Mouse (Mus musculus) MEL (cell line): Measurements from ENCODE around the gene Ankrd16. TPM values are rescaled to one million over a fixed set of nuclear protein-coding genes. Genes with fewer than 3 reads are reported as not detected.

Source experiments
- DNase-seq: peaks from one replicate; pipeline ENCODE4 v3.0.0; 2011; ENCODE audit warnings: low read depth, low spot score
- H3K27ac ChIP-seq: 2 replicates; pipeline ENCODE4 v1.5.1; 2012; ENCODE audit warnings: low read depth, mild to moderate bottlenecking, control low read depth, low read length, moderate library complexity; ENCODE audit not compliant: control insufficient read depth
- H3K27me3 ChIP-seq, 2 experiments: fragments of 150-350 bp in 1 of 2; sonication (generic) in 1 of 2; 2 replicates each; pipeline ENCODE4 v1.6.1; 2012; ENCODE audit warnings: low read length in 2 of 2, mild to moderate bottlenecking in 2 of 2, improper control_type of control experiment in 1 of 2, moderate library complexity in 1 of 2; ENCODE audit not compliant: insufficient read depth in 2 of 2, control insufficient read depth in 1 of 2
- H3K36me3 ChIP-seq, 2 experiments: 2 replicates each; pipeline ENCODE4 v1.6.1; 2012 to 2014; ENCODE audit warnings: low read length in 2 of 2, improper control_type of control experiment in 1 of 2, inconsistent platforms in 1 of 2, mild to moderate bottlenecking in 1 of 2; ENCODE audit not compliant: insufficient read depth in 2 of 2, control insufficient read depth in 1 of 2
- H3K4me1 ChIP-seq, 2 experiments: fragments of 150-350 bp in 1 of 2; sonication (generic) in 1 of 2; 2 replicates each; pipeline ENCODE4 v1.6.1; 2012; ENCODE audit warnings: low read length in 2 of 2, improper control_type of control experiment in 1 of 2, mild to moderate bottlenecking in 1 of 2; ENCODE audit not compliant: insufficient read depth in 2 of 2, control insufficient read depth in 1 of 2
- H3K4me3 ChIP-seq, 2 experiments: fragments of 150-350 bp in 1 of 2; sonication (generic) in 1 of 2; 2 replicates each; pipeline ENCODE4 v1.5.1; 2012; ENCODE audit warnings: low read depth in 2 of 2, low read length in 2 of 2, mild to moderate bottlenecking in 2 of 2, moderate library complexity in 2 of 2, control low read depth in 1 of 2, improper control_type of control experiment in 1 of 2; ENCODE audit not compliant: control insufficient read depth in 1 of 2, insufficient read depth in 1 of 2
- H3K79me2 ChIP-seq: 2 replicates; pipeline ENCODE4 v1.6.1; 2012; ENCODE audit warnings: mild to moderate bottlenecking, low read length, moderate library complexity; ENCODE audit not compliant: control insufficient read depth, poor library complexity, insufficient read depth
- H3K9ac ChIP-seq: 2 replicates; pipeline ENCODE4 v1.6.1; 2012; ENCODE audit warnings: low read depth, mild to moderate bottlenecking, control low read depth, low read length, moderate library complexity; ENCODE audit not compliant: control insufficient read depth, poor library complexity, severe bottlenecking
- H3K9me3 ChIP-seq: fragments of 150-350 bp; sonication (generic); replicated peaks from 2 replicates; pipeline ENCODE4 v1.6.1; 2012; ENCODE audit warnings: mild to moderate bottlenecking, low read length, improper control_type of control experiment, moderate library complexity; ENCODE audit not compliant: insufficient read depth
- CHD1 ChIP-seq: IDR thresholded peaks from 2 replicates; pipeline ENCODE4 v1.6.1; 2012; ENCODE audit warnings: low read depth, mild to moderate bottlenecking, inconsistent platforms, low read length, improper control_type of control experiment
- CHD2 ChIP-seq: IDR thresholded peaks from 2 replicates; pipeline ENCODE4 v1.6.1; 2011; ENCODE audit warnings: low read length, improper control_type of control experiment
- CTCF ChIP-seq, 3 experiments: IDR thresholded peaks in 2 of 3; conservative IDR thresholded peaks in 1 of 3; 2 replicates each; pipeline ENCODE4 v1.5.1; 2011 to 2012; ENCODE audit warnings: low read length in 3 of 3, low read depth in 2 of 3, mild to moderate bottlenecking in 2 of 3, improper control_type of control experiment in 1 of 3, inconsistent platforms in 1 of 3, mixed read lengths in 1 of 3, moderate library complexity in 1 of 3; ENCODE audit not compliant: control insufficient read depth in 1 of 3, insufficient read depth in 1 of 3, poor library complexity in 1 of 3, severe bottlenecking in 1 of 3
- E2F4 ChIP-seq: IDR thresholded peaks from 2 replicates; pipeline ENCODE4 v1.6.1; 2011; ENCODE audit warnings: low read depth, low read length, improper control_type of control experiment, borderline replicate concordance
- ETS1 ChIP-seq: IDR thresholded peaks from 2 replicates; pipeline ENCODE4 v1.6.1; 2012; ENCODE audit warnings: low read depth, mild to moderate bottlenecking, inconsistent platforms, low read length, improper control_type of control experiment, moderate library complexity
- GABPA ChIP-seq: IDR thresholded peaks from 2 replicates; pipeline ENCODE4 v1.6.1; 2012; ENCODE audit warnings: low read depth, mild to moderate bottlenecking, inconsistent platforms, low read length, improper control_type of control experiment, moderate library complexity
- JUND ChIP-seq: IDR thresholded peaks from 2 replicates; pipeline ENCODE4 v1.6.1; 2011; ENCODE audit warnings: low read depth, mild to moderate bottlenecking, improper control_type of control experiment, low read length
- KAT2A ChIP-seq: conservative IDR thresholded peaks from 2 replicates; pipeline ENCODE4 v1.6.1; 2012; ENCODE audit warnings: low read depth, low read length, improper control_type of control experiment, inconsistent platforms
- MAFK ChIP-seq: IDR thresholded peaks from 2 replicates; pipeline ENCODE4 v1.6.1; 2011; ENCODE audit warnings: low read depth, mild to moderate bottlenecking, low read length, improper control_type of control experiment, borderline replicate concordance
- MAX ChIP-seq: IDR thresholded peaks from 2 replicates; pipeline ENCODE4 v1.6.1; 2011; ENCODE audit warnings: low read length, improper control_type of control experiment
- MAZ ChIP-seq: IDR thresholded peaks from 2 replicates; pipeline ENCODE4 v1.6.1; 2012; ENCODE audit warnings: low read depth, mild to moderate bottlenecking, inconsistent platforms, low read length, improper control_type of control experiment
- MEF2A ChIP-seq: IDR thresholded peaks from 2 replicates; pipeline ENCODE4 v1.6.1; 2014; ENCODE audit warnings: low read depth, mild to moderate bottlenecking, inconsistent platforms, low read length, improper control_type of control experiment; ENCODE audit not compliant: poor library complexity, insufficient replicate concordance, severe bottlenecking; ENCODE audit errors: extremely low read depth
- MXI1 ChIP-seq: IDR thresholded peaks from 2 replicates; pipeline ENCODE4 v1.6.1; 2011; ENCODE audit warnings: mild to moderate bottlenecking, low read depth, low read length, improper control_type of control experiment
- MYB ChIP-seq: IDR thresholded peaks from 2 replicates; pipeline ENCODE4 v1.6.1; 2011; ENCODE audit warnings: mild to moderate bottlenecking, low read depth, low read length, improper control_type of control experiment
- MYC ChIP-seq: IDR thresholded peaks from 2 replicates; pipeline ENCODE4 v1.6.1; 2011; ENCODE audit warnings: low read depth, mild to moderate bottlenecking, low read length, improper control_type of control experiment, moderate library complexity
- POLR2A ChIP-seq, 2 experiments: IDR thresholded peaks; 2 replicates each; pipeline ENCODE4 v1.6.1; 2011 to 2012; ENCODE audit warnings: low read length in 2 of 2, mild to moderate bottlenecking in 2 of 2, control low read depth in 1 of 2, improper control_type of control experiment in 1 of 2, low read depth in 1 of 2, moderate library complexity in 1 of 2; ENCODE audit not compliant: control insufficient read depth in 1 of 2, insufficient read depth in 1 of 2, poor library complexity in 1 of 2
- POLR2AphosphoS2 ChIP-seq: IDR thresholded peaks from 2 replicates; pipeline ENCODE4 v1.6.1; 2011; ENCODE audit warnings: low read length, improper control_type of control experiment
- RCOR1 ChIP-seq: IDR thresholded peaks from 2 replicates; pipeline ENCODE4 v1.6.1; 2012; ENCODE audit warnings: low read depth, mild to moderate bottlenecking, inconsistent platforms, low read length, improper control_type of control experiment
- SIN3A ChIP-seq: IDR thresholded peaks from 2 replicates; pipeline ENCODE4 v1.6.1; 2012; ENCODE audit warnings: low read length, improper control_type of control experiment, inconsistent platforms
- SMC3 ChIP-seq: IDR thresholded peaks from 2 replicates; pipeline ENCODE4 v1.6.1; 2011; ENCODE audit warnings: low read depth, low read length, improper control_type of control experiment
- TBP ChIP-seq: IDR thresholded peaks from 2 replicates; pipeline ENCODE4 v1.8.0; 2011; ENCODE audit warnings: low read depth, low read length, improper control_type of control experiment
- UBTF ChIP-seq: IDR thresholded peaks from 2 replicates; pipeline ENCODE4 v1.6.1; 2012; ENCODE audit warnings: low read depth, mild to moderate bottlenecking, inconsistent platforms, low read length, improper control_type of control experiment, moderate library complexity, borderline replicate concordance; ENCODE audit not compliant: insufficient read depth
- ZKSCAN1 ChIP-seq: IDR thresholded peaks from 2 replicates; pipeline ENCODE4 v1.6.1; 2012; ENCODE audit warnings: low read depth, mild to moderate bottlenecking, inconsistent platforms, low read length, improper control_type of control experiment, moderate library complexity
- ZMIZ1 ChIP-seq: IDR thresholded peaks from 2 replicates; pipeline ENCODE4 v1.6.1; 2012; ENCODE audit warnings: low read depth, mild to moderate bottlenecking, inconsistent platforms, low read length, improper control_type of control experiment, moderate library complexity
- ZNF384 ChIP-seq: IDR thresholded peaks from 2 replicates; pipeline ENCODE4 v1.6.1; 2012; ENCODE audit warnings: low read depth, mild to moderate bottlenecking, inconsistent platforms, low read length, improper control_type of control experiment
- polyA plus RNA-seq, 2 experiments: library from polyadenylated mRNA; stranded (reverse) in 1 of 2; unstranded in 1 of 2; fragments of >175 nt in 1 of 2; fragments of >200 nt in 1 of 2; gene quantifications; 2 replicates each; pipeline versions ENCODE4 v1.2.1 to v1.2.4; 2012; ENCODE audit warnings: low replicate concordance in 2 of 2, low read depth in 1 of 2; ENCODE audit not compliant: insufficient read length in 2 of 2, insufficient read depth in 1 of 2, missing spikeins in 1 of 2
- total RNA-seq: library from RNA; depleted of rRNA; stranded (reverse); fragments of 300-350 nt; gene quantifications from 2 replicates; pipeline ENCODE4 v1.2.3, GENCODE M21; 2012

The Ankrd16 gene
- total and polyA plus RNA-seq, 3 experiments = 12.9 to 23.5 TPM; not detected in 1

- H3K9me3 ChIP-seq = no peaks in the 10 kb centered on the region
- no peak overlapping the region for H3K27ac ChIP-seq
- H3K9ac ChIP-seq = no peak overlapping the region
- no peak for DNase-seq
- no peaks in the 10 kb centered on the region for H3K4me1 ChIP-seq
- H3K4me3 ChIP-seq = no peak overlapping the region
- no peaks in the 10 kb centered on the region for H3K79me2 ChIP-seq
- no peak for TF ChIP-seq JUND
- no peak for TF ChIP-seq TBP
- TF ChIP-seq SMC3 = no peak
- TF ChIP-seq POLR2A (IDR thresholded peaks at IDR 0.05; ENCODE audit: control insufficient read depth in 1 of 2, insufficient read depth in 1 of 2, low read depth in 1 of 2, low read length in 2 of 2, poor library complexity in 1 of 2) = no peak
- no peak for TF ChIP-seq MAZ
- TF ChIP-seq ETS1 = no peak
- no peak for TF ChIP-seq CHD1
- no peak for TF ChIP-seq E2F4
- no peak for TF ChIP-seq CHD2
- no peak for TF ChIP-seq MYB
- TF ChIP-seq MXI1 = no peak
- TF ChIP-seq ZKSCAN1 = no peak
- TF ChIP-seq MAX = no peak
- TF ChIP-seq UBTF = no peak
- no peak for TF ChIP-seq SIN3A
- no peak for TF ChIP-seq MYC
- no peak for TF ChIP-seq KAT2A
- no peak for TF ChIP-seq ZNF384
- no peak for TF ChIP-seq CTCF (IDR thresholded peaks at IDR 0.05 in 2 of 3, conservative IDR thresholded peaks at IDR 0.05 in 1 of 3; ENCODE audit: control insufficient read depth in 1 of 3, insufficient read depth in 1 of 3, low read depth in 2 of 3, low read length in 3 of 3, poor library complexity in 1 of 3, severe bottlenecking in 1 of 3)
- TF ChIP-seq GABPA = no peak
- TF ChIP-seq, all 39 proteins: peak for 0
- H3K36me3 ChIP-seq = peaks cover 2 to 8% of the 10 kb centered on the region in 2 experiments; a peak in 3 of 4 replicates
- no peaks in the 10 kb centered on the region for H3K27me3 ChIP-seq
Observed at GRCm38 (mm10) chr2:11765694-11766093, 12.0 kb upstream of the Ankrd16 start.

DNA sequence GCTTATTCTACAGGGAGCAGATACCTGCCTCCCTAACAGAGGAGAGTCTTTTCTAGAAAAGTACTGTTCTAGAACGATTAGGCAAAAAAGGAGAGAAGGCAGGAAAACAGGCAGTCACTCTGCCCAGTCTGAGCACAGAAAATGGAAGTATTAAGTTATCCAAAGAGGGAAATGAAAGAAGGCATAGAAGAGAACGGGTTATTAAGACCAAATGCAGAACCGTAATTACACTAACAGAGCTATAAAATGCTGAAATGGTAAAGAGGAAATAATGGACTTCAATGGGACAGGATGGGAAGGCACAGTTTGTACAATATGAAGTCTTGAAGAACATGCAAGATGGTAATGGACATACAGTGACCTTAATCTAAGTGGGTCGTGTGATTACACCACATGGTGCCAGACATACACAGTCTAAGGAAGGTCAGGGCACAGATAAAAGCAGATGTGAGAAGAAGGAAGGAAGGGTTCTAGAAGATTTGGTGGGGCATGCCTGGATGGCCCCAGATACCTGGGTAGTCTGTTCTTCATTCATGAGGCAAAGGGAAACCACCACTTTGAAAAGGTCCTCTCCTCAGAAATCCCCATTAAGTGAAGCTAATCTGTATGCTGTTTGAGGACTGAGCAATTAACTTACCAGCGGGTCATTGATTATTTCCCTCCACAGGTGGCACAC, 11.1 kb upstream of the Ankrd16 start:
- Histone ChIP-seq H3K27me3 (no peaks in the 10 kb centered on the region), H3K9me3 (no peaks in the 10 kb centered on the region), H3K36me3 (peaks cover 2 to 8% of the 10 kb centered on the region in 2 experiments; a peak in 3 of 4 replicates), H3K27ac (no peak overlapping the region), H3K9ac (no peak overlapping the region), H3K4me1 (no peaks in the 10 kb centered on the region), H3K4me3 (no peak overlapping the region), H3K79me2 (0 out of 2 replicates have a peak, but pooled peaks cover 2% of the 10 kb centered on the region)
- no peak for TF ChIP-seq ZMIZ1
- no peak for TF ChIP-seq MEF2A
- TF ChIP-seq MAFK = no peak
- TF ChIP-seq GABPA = no peak
- no peak for TF ChIP-seq POLR2AphosphoS2
- TF ChIP-seq RCOR1 = no peak
- no peak for TF ChIP-seq ZNF384
- TF ChIP-seq UBTF = no peak
- no peak for DNase-seq
